Mouse (Mus musculus) spleen, adult 2 months (tissue): ENCODE data around the gene Ulk4. TPM values are rescaled to one million over a fixed set of nuclear protein-coding genes. Genes with fewer than 3 reads are reported as not detected.

ENCODE experiments used
- DNase-seq, 2 experiments: peaks; one replicate each; pipeline versions ENCODE4 v3.0.0 to v3.0.0-alpha.2; 2012 to 2021; ENCODE audit warnings: low spot score in 2 of 2, low read depth in 1 of 2
- H3K27ac ChIP-seq: fragments of 200-500 bp; 2 replicates; pipeline ENCODE4 v1.5.1; 2012; ENCODE audit warnings: low read length, inconsistent platforms; ENCODE audit not compliant: insufficient read depth
- H3K27me3 ChIP-seq: fragments of 200-500 bp; 2 replicates; pipeline ENCODE4 v1.6.1; 2012; ENCODE audit warnings: mild to moderate bottlenecking, moderate library complexity, low read length, inconsistent platforms; ENCODE audit not compliant: control insufficient read depth, insufficient read depth
- H3K36me3 ChIP-seq: fragments of 200-500 bp; 2 replicates; pipeline ENCODE4 v1.6.1; 2012; ENCODE audit warnings: mild to moderate bottlenecking, low read length, inconsistent platforms; ENCODE audit not compliant: control insufficient read depth, insufficient read depth
- H3K4me1 ChIP-seq: fragments of 200-500 bp; 2 replicates; pipeline ENCODE4 v1.6.1; 2011; ENCODE audit warnings: inconsistent platforms; ENCODE audit not compliant: control insufficient read depth, insufficient read depth, insufficient read length
- H3K4me3 ChIP-seq: fragments of 200-500 bp; 2 replicates; pipeline ENCODE4 v1.5.1; 2011; ENCODE audit warnings: mild to moderate bottlenecking, inconsistent platforms; ENCODE audit not compliant: insufficient read depth, insufficient read length; ENCODE audit errors: extremely low read depth
- CTCF ChIP-seq: fragments of 200-500 bp; IDR thresholded peaks from 2 replicates; pipeline ENCODE4 v1.5.1; 2011; ENCODE audit warnings: mild to moderate bottlenecking, inconsistent platforms; ENCODE audit not compliant: insufficient read depth, insufficient read length, insufficient replicate concordance; ENCODE audit errors: extremely low read depth
- POLR2A ChIP-seq: fragments of 200-500 bp; IDR thresholded peaks from 2 replicates; pipeline ENCODE4 v1.6.1; 2011; ENCODE audit warnings: low read depth, low read length, inconsistent platforms
- WGBS: fragments of 180-500 bp; shearing (Covaris S2); methylation state at CpG from one replicate; pipeline ENCODE4 v1.1.7; 2018; 5-methylcytosine and 5-hydroxymethylcytosine counted together
- polyA plus RNA-seq: library from polyadenylated mRNA; depleted of rRNA; stranded (reverse); fragments of >200 nt; gene quantifications from 2 replicates; pipeline ENCODE4 v1.2.3, GENCODE M21; 2012

Gene Ulk4
- polyA plus RNA-seq, 1 experiment, result 0.39 TPM

GRCm38 (mm10) chr9:120986255-120986654 is 290.7 kb downstream of the Ulk4 start:
- Histone ChIP-seq H3K4me1 (no peaks in the 10 kb centered on the region), H3K27ac (no peak overlapping the region), H3K27me3 (no peaks in the 10 kb centered on the region), H3K4me3 (no peak overlapping the region), H3K36me3 (no peaks in the 10 kb centered on the region)
- WGBS, result 98% methylated on average over 3 of the region's 3 CpGs
- no peak for DNase-seq
- no peak for TF ChIP-seq CTCF
- TF ChIP-seq POLR2A, result no peak

- TF ChIP-seq CTCF (no peak), POLR2A (no peak)
- no peak for DNase-seq
Measured at GRCm38 (mm10) chr9:120985524-120985923, 291.5 kb downstream of the Ulk4 start.

GRCm38 (mm10) chr9:120985009-120985408 is 292.0 kb downstream of the Ulk4 start:
- H3K27ac ChIP-seq, result no peak overlapping the region
- H3K36me3 ChIP-seq, result no peaks in the 10 kb centered on the region
- H3K4me3 ChIP-seq, result no peak overlapping the region
- WGBS, result 90% methylated on average over 5 of the region's 5 CpGs
- DNase-seq, result no peak
- no peaks in the 10 kb centered on the region for H3K4me1 ChIP-seq
- H3K27me3 ChIP-seq, result no peaks in the 10 kb centered on the region
- no peak for TF ChIP-seq POLR2A
- no peak for TF ChIP-seq CTCF

More at GRCm38 (mm10) chr9:120985524-120985923, 291.5 kb downstream of the Ulk4 start:
- no peaks in the 10 kb centered on the region for H3K36me3 ChIP-seq
- no peaks in the 10 kb centered on the region for H3K4me1 ChIP-seq
- WGBS, result 91% methylated on average over 5 of the region's 5 CpGs
- H3K27me3 ChIP-seq, result no peaks in the 10 kb centered on the region
- H3K4me3 ChIP-seq, result no peak overlapping the region
- H3K27ac ChIP-seq, result no peak overlapping the region

GRCm38 (mm10) chr9:120984509-120984908 is 292.5 kb downstream of the Ulk4 start:
- DNase-seq, result no peak
- Histone ChIP-seq H3K27me3 (no peaks in the 10 kb centered on the region), H3K4me3 (no peak overlapping the region), H3K36me3 (no peaks in the 10 kb centered on the region), H3K27ac (no peak overlapping the region), H3K4me1 (no peaks in the 10 kb centered on the region)
- no peak for TF ChIP-seq CTCF
- TF ChIP-seq POLR2A, result no peak
- 52% methylated on average over 5 of the region's 5 CpGs for WGBS

GRCm38 (mm10) chr9:120983849-120984248 is 293.1 kb downstream of the Ulk4 start:
- Histone ChIP-seq H3K27ac (no peak overlapping the region), H3K4me1 (no peaks in the 10 kb centered on the region), H3K27me3 (no peaks in the 10 kb centered on the region), H3K36me3 (no peaks in the 10 kb centered on the region), H3K4me3 (no peak overlapping the region)
- no peak for DNase-seq
- WGBS, result 92% methylated on average over 8 of the region's 8 CpGs
- TF ChIP-seq POLR2A, result no peak
- TF ChIP-seq CTCF, result no peak

- Histone ChIP-seq H3K4me1 (no peaks in the 10 kb centered on the region), H3K36me3 (no peaks in the 10 kb centered on the region), H3K27me3 (no peaks in the 10 kb centered on the region), H3K4me3 (no peak overlapping the region), H3K27ac (no peak overlapping the region)
- TF ChIP-seq CTCF (no peak), POLR2A (no peak)
- no peak for DNase-seq
- WGBS, result 70% methylated on average over 7 of the region's 7 CpGs
Measured at GRCm38 (mm10) chr9:120981777-120982176, 295.2 kb downstream of the Ulk4 start.

- Histone ChIP-seq H3K27ac (no peak overlapping the region), H3K4me3 (no peak overlapping the region), H3K27me3 (no peaks in the 10 kb centered on the region), H3K36me3 (no peaks in the 10 kb centered on the region), H3K4me1 (no peaks in the 10 kb centered on the region)
- TF ChIP-seq POLR2A, result no peak
- no peak for TF ChIP-seq CTCF
- no peak for DNase-seq
- 91% methylated on average over 4 of the region's 4 CpGs for WGBS
Measured at GRCm38 (mm10) chr9:120976856-120977255, 300.1 kb downstream of the Ulk4 start.
